Mouse (Mus musculus): ENCODE measurements around the gene Ecm1.

- TF ChIP-seq CTCF (IDR thresholded peaks at IDR 0.05; ENCODE audit: control insufficient read depth, insufficient read depth, low read length) (no peak), POLR2A (IDR thresholded peaks at IDR 0.05; ENCODE audit: borderline replicate concordance, control insufficient read depth, low read depth, low read length) (no peak)
These were observed 23.6 kb upstream of the Ecm1 start for GRCm38 (mm10) chr3:95762961-95763360.

Measured in bone marrow, adult 2 months (tissue).